Mouse (Mus musculus) heart, embryonic 16.5 days (tissue): Measurements from ENCODE around the gene Wdr18. TPM values are rescaled to one million over a fixed set of nuclear protein-coding genes. Genes with fewer than 3 reads are reported as not detected.

Source experiments
- ATAC-seq: fragments of 200-750 bp; cut with Nextera tagmentation; replicated peaks from 2 replicates; pipeline ENCODE4 v1.8.0; 2017; ENCODE audit warnings: moderate number of reproducible peaks; ENCODE audit not compliant: insufficient read depth, low FRiP score; ENCODE audit errors: extremely low read depth
- H3K27ac ChIP-seq: fragments of 300-500 bp; sonication (generic); 2 replicates; pipeline ENCODE4 v1.5.1; 2014; ENCODE audit warnings: mild to moderate bottlenecking, low read length, control low read depth, moderate library complexity
- H3K27me3 ChIP-seq: fragments of 300-500 bp; sonication (generic); 2 replicates; pipeline ENCODE4 v1.6.1; 2014; ENCODE audit warnings: low read length, mixed read lengths; ENCODE audit not compliant: control insufficient read depth, insufficient read depth
- H3K36me3 ChIP-seq: fragments of 300-500 bp; sonication (generic); 2 replicates; pipeline ENCODE4 v1.6.1; 2014; ENCODE audit not compliant: control insufficient read depth, insufficient read depth
- H3K4me1 ChIP-seq: fragments of 300-500 bp; sonication (generic); 2 replicates; pipeline ENCODE4 v1.6.1; 2014; ENCODE audit warnings: low read length, mixed read lengths; ENCODE audit not compliant: control insufficient read depth, insufficient read depth
- H3K4me2 ChIP-seq: fragments of 300-500 bp; sonication (generic); 2 replicates; pipeline ENCODE4 v1.6.1; 2014; ENCODE audit warnings: low read depth, mild to moderate bottlenecking, control low read depth, low read length
- H3K4me3 ChIP-seq: fragments of 300-500 bp; sonication (generic); 2 replicates; pipeline ENCODE4 v1.5.1; 2014; ENCODE audit warnings: mild to moderate bottlenecking, control low read depth, low read length
- H3K9ac ChIP-seq: fragments of 300-500 bp; sonication (generic); 2 replicates; pipeline ENCODE4 v1.6.1; 2014; ENCODE audit warnings: low read length, control low read depth
- H3K9me3 ChIP-seq: fragments of 300-500 bp; sonication (generic); replicated peaks from 2 replicates; pipeline ENCODE4 v1.6.1; 2016; ENCODE audit warnings: low read length; ENCODE audit not compliant: control insufficient read depth
- WGBS: fragments of 180-500 bp; shearing (Covaris S2); extraction: QIAGEN DNeasy Blood & Tissue Kit; methylation state at CpG from one replicate; pipeline ENCODE4 v1.1.7; 2014; 5-methylcytosine and 5-hydroxymethylcytosine counted together
- polyA plus RNA-seq: library from polyadenylated mRNA; unstranded; fragments of >200 nt; fragmentation: Nextera tagmentation; extraction: Ambion mirVana; gene quantifications from 2 replicates; pipeline ENCODE4 v1.2.1, GENCODE M21; 2015

Gene Wdr18
- 69.6 TPM in 2 replicates for polyA plus RNA-seq

- Histone ChIP-seq H3K4me2 (peak within 1 kb of the TSS; percentile 89), H3K36me3 (peaks cover 24% of the 10 kb centered on the region), H3K4me1 (peaks cover 8% of the 10 kb centered on the region), H3K4me3 (peak within 1 kb of the TSS; percentile 78), H3K9me3 (no peaks in the 10 kb centered on the region), H3K27ac (peak within 1 kb of the TSS; percentile 63; the same call in 1 of the 2 replicates), H3K27me3 (no peaks in the 10 kb centered on the region), H3K9ac (peak within 1 kb of the TSS; percentile 77)
- under 1% methylated on average over 61 of the region's 61 CpGs for WGBS
- peak; percentile 96 for ATAC-seq
Measured at GRCm38 (mm10) chr10:79959847-79960601, at the start of gene Wdr18. Wdr18 (plus strand) TSS chr10:79960152.

- Histone ChIP-seq H3K9me3 (no peaks in the 10 kb centered on the region), H3K4me2 (no peak within 1 kb of the TSS), H3K27ac (peak within 1 kb of the TSS; percentile 66), H3K4me3 (no peak within 1 kb of the TSS), H3K9ac (no peak within 1 kb of the TSS), H3K4me1 (peaks cover 26% of the 10 kb centered on the region), H3K27me3 (no peaks in the 10 kb centered on the region), H3K36me3 (peaks cover 15% of the 10 kb centered on the region)
- no peak for ATAC-seq
- WGBS, result 90% methylated on average over 4 of the region's 4 CpGs
Measured at GRCm38 (mm10) chr10:79910556-79910955, 49.4 kb upstream of the Wdr18 start, which contains the start of gene Gm26602. Gm26602 (plus strand) TSS chr10:79910856.

- Histone ChIP-seq H3K4me2 (no peak overlapping the region), H3K9ac (no peak overlapping the region), H3K9me3 (no peaks in the 10 kb centered on the region), H3K27ac (no peak overlapping the region), H3K4me1 (peaks cover 33% of the 10 kb centered on the region), H3K27me3 (no peaks in the 10 kb centered on the region), H3K4me3 (no peak overlapping the region), H3K36me3 (peaks cover 8% of the 10 kb centered on the region)
- ATAC-seq, result no peak
- WGBS, result 65% methylated on average over 20 of the region's 20 CpGs
Measured at GRCm38 (mm10) chr10:79912412-79912811, 47.5 kb upstream of the Wdr18 start.

- H3K4me2 ChIP-seq, result no peak overlapping the region
- H3K4me1 ChIP-seq, result peaks cover 43% of the 10 kb centered on the region
- no peak overlapping the region for H3K27ac ChIP-seq
Measured at GRCm38 (mm10) chr10:79914131-79914947, 45.6 kb upstream of the Wdr18 start.

GRCm38 (mm10) chr10:79914948-79915596 lies 44.9 kb upstream of the Wdr18 start:
- no peak overlapping the region for H3K4me2 ChIP-seq
- peaks cover 26% of the 10 kb centered on the region for H3K27me3 ChIP-seq
- no peaks in the 10 kb centered on the region for H3K9me3 ChIP-seq
- H3K36me3 ChIP-seq, result peaks cover 8% of the 10 kb centered on the region
- peak overlapping the region; percentile 51; the same call in 1 of the 2 replicates for H3K9ac ChIP-seq
- peaks cover 40% of the 10 kb centered on the region for H3K4me1 ChIP-seq
- no peak overlapping the region for H3K27ac ChIP-seq
- WGBS, result 66% methylated on average over 7 of the region's 7 CpGs
- no peak overlapping the region for H3K4me3 ChIP-seq
- no peak for ATAC-seq

More at GRCm38 (mm10) chr10:79914131-79914947, 45.6 kb upstream of the Wdr18 start:
- Histone ChIP-seq H3K4me3 (no peak overlapping the region), H3K9ac (peak overlapping the region; percentile 51), H3K9me3 (no peaks in the 10 kb centered on the region), H3K27me3 (peaks cover 19% of the 10 kb centered on the region), H3K36me3 (peaks cover 8% of the 10 kb centered on the region)
- no peak for ATAC-seq
- WGBS, result 58% methylated on average over 11 of the region's 11 CpGs

GRCm38 (mm10) chr10:79916081-79916480 lies 43.9 kb upstream of the Wdr18 start:
- 12% methylated on average over 8 of the region's 8 CpGs for WGBS
- H3K36me3 ChIP-seq, result peaks cover 4% of the 10 kb centered on the region
- H3K9me3 ChIP-seq, result no peaks in the 10 kb centered on the region
- H3K9ac ChIP-seq, result peak overlapping the region; percentile 98
- no peak for ATAC-seq
- peak overlapping the region; percentile 92 for H3K4me3 ChIP-seq
- H3K4me2 ChIP-seq, result peak overlapping the region; percentile 95
- 0 out of 2 replicates have a peak overlapping the region, but pooled peaks have one; percentile 78 for H3K27ac ChIP-seq
- H3K27me3 ChIP-seq, result peaks cover 37% of the 10 kb centered on the region
- H3K4me1 ChIP-seq, result peaks cover 45% of the 10 kb centered on the region

GRCm38 (mm10) chr10:79916808-79917531 lies 43.0 kb upstream of the Wdr18 start, which contains the start of gene Kiss1r:
Kiss1r (plus strand) TSS chr10:79916971.
- H3K4me1 ChIP-seq, result peaks cover 52% of the 10 kb centered on the region
- peak; percentile 78 for ATAC-seq
- 2% methylated on average over 42 of the region's 42 CpGs for WGBS

GRCm38 (mm10) chr10:79917532-79918100 lies 42.3 kb upstream of the Wdr18 start:
- Histone ChIP-seq H3K4me1 (peaks cover 52% of the 10 kb centered on the region), H3K4me2 (peak overlapping the region; percentile 95), H3K36me3 (no peaks in the 10 kb centered on the region), H3K9me3 (no peaks in the 10 kb centered on the region), H3K9ac (no peak overlapping the region; the same call in 1 of the 2 replicates), H3K27ac (no peak overlapping the region), H3K27me3 (peaks cover 52% of the 10 kb centered on the region), H3K4me3 (peak overlapping the region; percentile 92)
- ATAC-seq, result no peak
- WGBS, result 69% methylated on average over 5 of the region's 5 CpGs

More at GRCm38 (mm10) chr10:79916808-79917531, 43.0 kb upstream of the Wdr18 start, which contains the start of gene Kiss1r:
- H3K9me3 ChIP-seq, result no peaks in the 10 kb centered on the region
- peak within 1 kb of the TSS; percentile 95 for H3K4me2 ChIP-seq
- peak within 1 kb of the TSS; percentile 98 for H3K9ac ChIP-seq
- no peaks in the 10 kb centered on the region for H3K36me3 ChIP-seq
- H3K27me3 ChIP-seq, result peaks cover 45% of the 10 kb centered on the region
- H3K4me3 ChIP-seq, result peak within 1 kb of the TSS; percentile 92
- H3K27ac ChIP-seq, result peak within 1 kb of the TSS; percentile 78
